Mouse (Mus musculus): ENCODE results near the gene Ror1.

The Ror1 gene

DNA sequence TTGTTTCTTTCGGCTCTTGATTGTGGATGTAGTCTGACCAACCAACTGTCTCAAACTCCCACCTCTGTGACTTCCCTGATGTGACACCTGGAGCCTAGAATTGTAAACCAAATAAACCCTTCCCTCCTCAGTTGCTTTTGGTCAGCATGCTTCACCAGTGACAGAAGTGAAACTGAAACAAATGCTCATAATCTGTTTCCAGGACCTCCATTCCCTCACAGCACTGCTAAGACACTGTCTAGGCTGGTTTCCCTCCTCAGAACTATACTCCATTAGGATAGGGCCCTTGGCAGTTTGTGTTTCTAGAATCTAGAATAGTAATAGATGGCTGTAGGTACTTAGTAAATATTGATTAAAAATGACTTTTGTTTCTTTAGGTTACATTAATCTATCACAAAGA is 168.3 kb downstream of the Ror1 start:
- no peak for DNase-seq

DNA sequence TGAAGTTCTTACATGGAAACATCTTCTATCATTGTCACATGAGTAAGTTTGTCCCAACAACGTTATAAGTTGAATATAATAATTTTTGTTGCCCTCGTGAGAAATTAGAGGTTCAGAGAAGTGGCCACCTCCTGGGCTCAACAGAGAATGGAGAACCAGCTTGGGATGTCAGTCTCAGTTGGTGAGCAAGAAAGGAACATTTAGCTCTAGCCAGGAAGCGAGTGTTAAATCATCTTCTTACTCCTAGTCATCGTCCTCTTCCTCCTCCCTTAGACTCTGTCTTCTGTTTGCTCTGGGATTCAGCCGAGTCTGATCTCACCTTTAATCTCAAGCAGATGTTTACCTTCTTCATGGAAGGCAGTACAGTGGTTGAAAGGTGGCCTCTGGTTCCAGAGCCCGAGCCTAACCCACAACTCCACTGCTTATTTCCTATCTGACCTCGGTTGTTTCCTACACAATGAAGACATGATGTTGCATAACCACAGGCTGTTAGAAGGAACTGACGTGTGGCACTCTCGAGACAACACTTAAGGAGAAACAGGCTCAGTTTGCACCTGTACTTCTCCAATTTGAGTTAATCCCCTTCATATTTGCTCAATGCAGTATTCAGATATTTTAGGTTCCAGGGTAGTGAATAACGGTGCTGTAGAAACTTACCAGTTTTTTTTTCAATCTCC is 175.6 kb downstream of the Ror1 start:
- no peak for DNase-seq

DNA sequence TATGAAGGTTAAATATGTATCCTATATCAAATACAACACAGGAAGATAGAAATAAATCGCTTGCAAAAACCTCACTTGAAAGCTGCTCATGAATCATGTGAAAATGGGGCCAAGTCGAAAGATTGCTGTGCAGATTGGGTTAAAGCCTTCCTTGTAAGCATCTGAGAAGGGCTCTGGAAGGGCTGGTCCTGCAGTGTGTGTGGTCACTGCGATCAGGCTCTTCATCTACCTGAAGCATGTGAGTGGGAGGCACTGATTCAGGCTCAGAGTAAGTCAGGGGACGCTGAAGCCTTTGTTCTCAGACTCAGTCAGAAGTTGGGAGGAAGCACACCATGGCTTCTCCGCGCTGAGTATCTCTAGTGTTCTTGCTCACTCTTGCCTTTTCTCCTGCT is 176.1 kb downstream of the Ror1 start:
- DNase-seq, result no peak

DNA sequence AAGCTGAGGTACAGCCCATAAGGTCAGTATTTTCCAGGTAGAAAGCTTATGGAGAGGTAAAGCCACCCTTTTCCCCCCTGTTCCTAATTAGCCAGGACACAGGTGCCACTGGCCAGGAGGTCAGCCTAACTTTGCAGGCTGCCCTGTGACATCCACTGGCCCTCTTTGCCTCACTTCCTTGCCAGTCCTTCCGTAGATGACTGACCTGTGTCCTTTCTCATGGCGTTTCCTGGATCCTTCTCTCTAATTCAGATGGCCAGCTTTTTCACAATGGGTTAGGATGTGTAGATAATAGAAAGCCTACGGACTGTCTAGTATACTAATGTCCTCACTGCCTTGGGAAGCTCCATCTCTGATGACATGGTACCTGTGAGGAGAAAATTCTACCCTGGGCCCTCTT is 177.8 kb downstream of the Ror1 start:
- no peak for DNase-seq

- no peak for DNase-seq
Observed at GRCm38 (mm10) chr4:100273807-100274480, 178.4 kb downstream of the Ror1 start.

DNA sequence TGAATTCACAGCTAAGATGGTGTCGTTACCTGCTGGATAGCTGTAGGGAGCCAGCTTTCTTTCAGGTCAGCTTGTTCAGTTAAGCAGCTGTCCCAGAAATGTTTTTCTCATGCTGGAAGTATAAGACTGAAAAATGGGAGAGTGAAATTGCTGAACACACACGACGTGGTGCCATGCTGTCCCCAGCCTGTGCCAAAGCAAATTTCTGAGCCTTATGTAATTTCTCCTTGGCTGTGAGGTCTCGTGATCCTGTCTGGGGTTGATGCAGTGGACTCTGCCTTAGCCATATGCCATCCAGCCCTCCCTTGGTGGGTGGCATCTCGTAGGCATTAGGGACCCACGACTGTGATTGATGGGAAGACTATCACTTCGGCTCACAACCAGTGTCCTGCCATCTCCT is 180.9 kb downstream of the Ror1 start:
- DNase-seq, result no peak

DNA sequence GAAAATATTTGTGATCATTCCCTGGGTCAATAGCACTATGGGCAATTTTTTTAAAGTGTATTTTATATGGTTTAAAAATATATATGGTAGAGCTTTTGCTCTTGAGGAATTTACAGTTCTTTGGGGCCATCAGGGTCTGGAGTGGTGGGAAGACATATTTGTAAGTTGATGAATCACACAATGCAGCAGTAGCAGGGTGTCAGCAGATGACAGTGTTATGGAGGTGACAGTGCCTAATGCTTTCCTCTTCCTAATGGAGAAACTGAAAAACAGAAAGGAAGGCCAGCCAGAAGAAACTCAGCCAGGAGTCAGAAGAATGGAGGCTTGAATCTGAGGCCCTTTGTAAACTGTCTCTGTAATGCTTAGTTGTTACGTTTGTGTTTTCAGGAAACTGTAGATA is 181.4 kb downstream of the Ror1 start:
- no peak for DNase-seq

DNA sequence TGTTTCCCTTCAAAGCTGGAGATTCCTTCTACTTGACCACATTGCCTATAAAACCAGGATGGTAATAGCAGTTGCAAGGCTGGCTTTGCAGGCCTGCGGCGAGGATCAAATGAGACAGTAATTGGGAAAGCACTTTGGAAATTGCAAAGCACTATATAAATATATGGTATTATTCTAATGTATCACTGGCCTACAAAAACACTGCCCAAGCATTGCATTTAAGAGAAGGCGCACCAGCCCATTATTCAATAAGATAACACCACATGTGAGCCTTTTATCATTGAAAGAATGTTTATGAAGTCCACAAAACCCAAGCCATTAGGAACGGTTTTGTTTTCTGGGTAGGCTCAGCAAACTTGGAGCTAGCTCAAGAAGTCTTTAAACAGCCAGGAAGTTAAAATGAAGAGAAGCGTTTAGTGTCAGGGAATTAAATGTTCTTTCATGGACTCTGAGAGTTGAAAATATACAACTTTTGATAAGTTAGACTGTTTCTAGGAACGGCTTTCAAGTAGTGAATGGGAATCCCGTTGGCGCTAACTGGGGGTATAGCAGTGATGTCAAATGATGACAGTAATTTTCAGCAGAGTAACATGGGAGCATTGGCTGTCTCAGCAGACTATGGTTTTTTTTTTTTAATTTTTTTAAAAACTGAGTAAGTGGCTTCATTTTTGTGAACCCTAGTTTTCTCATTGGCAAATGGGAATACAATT is 187.7 kb downstream of the Ror1 start:
- no peak for DNase-seq

GRCm38 (mm10) chr4:100284528-100284927 is 188.9 kb downstream of the Ror1 start:
- no peak for DNase-seq

GRCm38 (mm10) chr4:100286111-100286541 is 190.5 kb downstream of the Ror1 start:
- no peak for DNase-seq

DNA sequence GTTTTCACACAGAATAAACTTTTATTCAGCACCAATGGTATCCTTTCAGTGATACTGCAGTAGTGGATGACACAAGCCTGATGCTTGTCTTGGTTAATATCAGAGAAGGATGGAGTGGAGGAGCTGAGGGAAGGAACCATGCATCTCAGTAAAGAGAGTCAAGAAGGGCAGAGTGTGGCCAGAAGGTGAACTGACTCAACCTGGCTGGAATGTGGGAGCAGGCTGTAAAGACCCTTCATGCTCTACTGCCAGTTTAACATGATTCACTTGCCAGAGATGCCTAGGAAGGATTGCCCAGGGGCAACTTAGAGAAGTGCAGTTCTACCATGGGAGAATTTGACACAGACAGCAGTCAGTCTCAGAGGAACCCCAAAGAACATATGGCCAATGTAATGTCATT is 191.2 kb downstream of the Ror1 start:
- DNase-seq, result no peak

DNA sequence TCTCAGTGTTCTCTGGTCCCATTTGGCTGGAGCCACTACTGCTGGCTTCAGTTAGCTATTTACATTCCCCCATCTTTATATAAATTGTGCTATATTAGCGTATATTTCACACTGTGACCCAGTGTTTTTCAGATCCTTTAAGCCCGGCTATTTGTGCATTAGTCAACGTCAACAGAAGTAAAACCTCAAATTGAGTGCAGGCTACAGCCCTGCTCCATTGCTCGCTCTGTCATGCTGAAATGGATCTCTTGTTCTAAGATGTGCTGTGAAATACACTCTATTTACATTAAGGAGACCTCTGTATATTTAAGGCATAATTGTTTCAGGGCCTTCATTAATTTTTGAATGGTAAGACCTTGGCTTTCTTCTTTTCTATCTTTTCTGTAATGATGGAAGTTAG is 192.2 kb downstream of the Ror1 start:
- no peak for DNase-seq

- no peak for DNase-seq
Observed at GRCm38 (mm10) chr4:100291015-100291651, 195.5 kb downstream of the Ror1 start.

- no peak for DNase-seq
Observed at GRCm38 (mm10) chr4:100297678-100298077, 202.1 kb downstream of the Ror1 start.

DNA sequence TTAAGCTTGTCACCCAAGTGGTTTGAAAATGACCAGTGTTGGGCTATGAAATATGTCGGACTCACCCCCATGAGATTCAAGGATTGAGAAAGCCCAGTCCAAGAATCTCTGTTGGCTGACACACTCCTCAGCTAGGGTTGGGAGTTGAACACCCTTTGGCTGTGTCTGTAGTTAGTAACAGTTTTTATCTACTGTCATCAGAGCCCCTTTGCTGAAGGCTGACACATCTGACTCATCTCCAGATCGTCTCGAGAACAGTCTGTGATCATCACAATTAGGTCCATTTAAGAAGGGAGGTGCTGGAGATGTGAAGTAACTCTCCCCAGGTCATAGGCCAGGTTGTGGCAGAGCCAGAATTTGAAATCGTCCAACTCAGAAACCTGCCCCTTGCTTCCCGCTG is 203.0 kb downstream of the Ror1 start:
- no peak for DNase-seq

DNA sequence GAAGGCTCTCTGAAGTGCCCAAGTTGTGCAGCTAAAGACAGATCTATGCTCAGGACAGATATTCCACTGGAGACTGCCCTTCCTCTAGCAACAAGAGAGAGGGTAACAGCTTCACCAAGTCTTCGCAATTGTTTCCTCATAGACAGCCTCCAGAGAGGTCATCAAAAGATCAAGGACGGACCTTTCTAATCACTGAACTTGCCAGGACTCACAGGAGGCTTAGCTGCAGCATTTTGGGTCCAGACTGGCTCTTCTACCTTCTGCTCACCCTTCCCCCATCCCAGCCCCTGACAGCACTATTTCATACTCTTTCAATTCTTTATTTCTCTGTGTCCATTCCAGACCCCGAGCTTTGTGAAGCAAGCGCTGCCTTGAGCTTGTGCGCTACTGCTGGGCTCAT is 204.6 kb downstream of the Ror1 start:
- no peak for DNase-seq

GRCm38 (mm10) chr4:100301423-100301822 is 205.8 kb downstream of the Ror1 start:
- no peak for DNase-seq

- no peak for DNase-seq
Observed at GRCm38 (mm10) chr4:100307365-100307764, 211.8 kb downstream of the Ror1 start.

GRCm38 (mm10) chr4:100311775-100312537 is 216.4 kb downstream of the Ror1 start:
- no peak for DNase-seq

DNA sequence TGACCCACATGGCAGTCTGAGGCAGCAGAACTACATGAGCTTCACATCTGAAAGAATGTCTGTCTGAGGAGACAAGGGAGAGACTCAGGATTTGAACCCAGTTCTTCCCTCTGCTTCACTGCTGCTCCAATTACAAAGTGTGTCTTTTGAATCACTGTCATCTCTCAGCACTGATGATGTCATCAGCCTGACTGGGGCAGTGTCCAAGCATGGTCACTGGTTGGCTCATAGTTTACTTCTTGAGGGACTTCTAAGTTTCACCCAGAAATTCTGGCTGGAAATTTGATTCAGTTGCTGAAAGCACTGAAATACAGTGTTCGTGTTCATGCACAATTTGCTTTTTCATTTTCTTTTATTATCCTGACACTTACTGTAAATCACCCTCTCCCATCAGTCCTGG is 219.5 kb downstream of the Ror1 start:
- no peak for DNase-seq

- DNase-seq, result no peak
Observed at GRCm38 (mm10) chr4:100321758-100322157, 226.2 kb downstream of the Ror1 start.

DNA sequence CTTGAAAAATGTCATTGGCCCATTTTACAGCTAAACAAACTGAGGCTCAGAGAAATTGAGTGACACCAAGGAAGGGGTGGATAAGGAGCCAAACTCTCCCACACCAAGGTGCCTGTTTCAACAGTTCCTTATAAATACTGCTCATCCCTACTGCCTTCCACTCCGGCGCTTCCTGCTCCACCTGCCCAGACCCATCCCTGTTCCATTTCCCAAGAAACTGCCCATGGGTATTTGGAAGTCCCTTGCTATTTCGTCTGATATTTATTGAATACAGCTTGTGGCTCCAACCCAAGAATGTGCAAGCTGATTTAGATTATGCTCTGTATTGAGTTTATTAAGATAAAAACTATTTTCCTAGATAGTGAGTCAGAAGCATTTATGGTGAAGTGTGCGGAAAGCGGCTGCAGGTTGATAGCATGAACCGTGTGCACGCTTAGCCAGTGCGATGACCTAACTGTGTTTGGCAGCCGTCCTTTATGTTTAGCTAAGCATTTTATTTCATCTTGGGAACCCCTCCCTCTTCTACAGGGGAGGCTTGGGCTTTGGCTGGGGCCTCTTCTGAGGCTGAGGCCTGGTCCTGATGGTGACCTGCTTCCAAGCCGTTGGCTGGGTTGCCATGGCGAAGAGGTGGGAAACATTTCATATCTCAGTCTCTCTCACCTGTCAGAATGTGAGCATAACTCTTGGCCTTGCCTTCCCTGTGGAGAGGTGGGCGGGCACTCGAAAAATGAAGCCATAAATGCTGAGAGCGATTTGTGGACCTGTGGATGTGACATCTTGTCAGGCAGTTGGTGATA is 229.3 kb downstream of the Ror1 start:
- DNase-seq, result no peak

All from thymus, postnatal 14 days (tissue).